Mouse (Mus musculus) skeletal muscle tissue, adult 2 months (tissue): Measurements from ENCODE around the gene Mymx.

Experiments
- DNase-seq: peaks from one replicate; pipeline ENCODE4 v3.0.0-alpha.2; 2012; ENCODE audit warnings: low read depth, low spot score

Gene Mymx

DNA sequence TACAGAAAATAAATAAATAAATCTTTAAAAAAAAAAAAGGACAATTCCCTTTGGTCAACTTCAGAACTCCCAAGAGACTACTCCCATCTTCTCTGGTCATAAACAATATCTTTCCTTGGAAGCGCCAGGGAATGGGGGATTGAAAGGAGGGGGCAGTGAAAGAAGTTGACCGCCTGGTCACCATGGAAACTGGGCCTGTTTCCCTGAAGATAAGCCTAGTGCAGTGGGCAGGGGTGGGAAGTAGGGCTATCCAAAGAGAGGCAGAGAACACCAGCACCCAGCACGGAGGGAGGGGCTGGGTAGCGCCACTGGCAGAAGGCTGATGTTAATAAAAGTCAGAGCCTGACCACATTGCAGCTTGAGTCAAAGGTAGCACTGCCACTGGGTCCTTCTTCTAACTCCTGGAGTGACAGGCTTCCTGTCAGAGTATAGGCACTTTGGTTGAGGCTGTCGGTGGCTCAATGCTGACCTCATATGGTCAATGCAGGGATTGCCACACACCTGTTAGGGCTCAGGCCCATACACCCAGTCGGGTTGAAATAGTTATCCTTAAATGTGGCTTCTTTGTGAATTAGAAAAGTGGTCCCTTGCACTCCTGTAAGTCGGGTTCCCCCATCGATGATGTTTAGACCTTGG is 50.0 kb downstream of the Mymx start:
- peak; percentile 58 for DNase-seq

DNA sequence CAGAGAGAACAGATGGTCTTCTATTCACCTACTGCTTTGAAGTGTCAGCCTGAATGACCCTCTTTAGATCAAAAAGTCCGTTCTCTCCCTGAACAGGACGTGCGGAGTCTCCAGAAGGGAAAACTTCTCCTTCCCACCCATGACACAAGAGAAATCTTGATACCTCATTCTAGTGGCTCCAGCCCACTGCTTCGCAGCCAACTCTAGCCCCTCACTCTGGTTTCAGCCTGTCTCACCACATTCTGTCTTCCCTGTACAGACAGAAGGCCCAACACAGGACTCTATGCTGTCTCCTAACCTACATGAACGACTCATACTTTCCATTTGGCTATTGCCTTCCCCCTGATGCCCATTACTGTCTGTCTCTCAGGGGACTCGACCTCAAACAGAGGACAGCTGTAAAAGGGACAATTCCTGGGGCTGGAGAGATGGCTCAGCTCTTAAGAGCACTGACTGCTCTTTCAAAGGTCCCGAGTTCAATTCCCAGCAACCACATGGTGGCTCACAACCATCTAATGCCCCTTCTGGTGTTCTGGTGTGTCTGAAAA is 50.6 kb downstream of the Mymx start:
- DNase-seq, result no peak
